Mouse (Mus musculus) midbrain, postnatal 0 days (tissue): Measurements from ENCODE around the gene Dnajc22. TPM values are rescaled to one million over a fixed set of nuclear protein-coding genes. Genes with fewer than 3 reads are reported as not detected.

Experiments
- ATAC-seq: fragments of 200-750 bp; cut with Nextera tagmentation; 2 replicates; pipeline ENCODE4 v1.8.0; 2017; ENCODE audit warnings: moderate number of reproducible peaks, mild to moderate bottlenecking, moderate TSS enrichment, moderate library complexity; ENCODE audit not compliant: low FRiP score
- DNase-seq: peaks from one replicate; pipeline ENCODE4 v3.0.0-alpha.2; 2015; ENCODE audit warnings: low spot score
- H3K27ac ChIP-seq: fragments of 300-500 bp; sonication (generic); 2 replicates; pipeline ENCODE4 v1.5.1; 2014; ENCODE audit warnings: low read depth, mild to moderate bottlenecking, low read length, mixed read lengths
- H3K27me3 ChIP-seq: fragments of 300-500 bp; sonication (generic); 2 replicates; pipeline ENCODE4 v1.6.1; 2014; ENCODE audit warnings: low read length, control low read depth, mixed read lengths; ENCODE audit not compliant: insufficient read depth
- H3K36me3 ChIP-seq: fragments of 300-500 bp; sonication (generic); 2 replicates; pipeline ENCODE4 v1.6.1; 2014; ENCODE audit warnings: low read length, control low read depth, mixed read lengths; ENCODE audit not compliant: insufficient read depth
- H3K4me1 ChIP-seq: fragments of 300-500 bp; sonication (generic); 2 replicates; pipeline ENCODE4 v1.6.1; 2014; ENCODE audit warnings: mild to moderate bottlenecking, control low read depth, antibody characterized with exemption, low read length, mixed read lengths; ENCODE audit not compliant: insufficient read depth
- H3K4me2 ChIP-seq: fragments of 300-500 bp; sonication (generic); 2 replicates; pipeline ENCODE4 v1.6.1; 2014; ENCODE audit warnings: low read depth, mild to moderate bottlenecking, low read length, mixed read lengths; ENCODE audit not compliant: poor library complexity, severe bottlenecking
- H3K4me3 ChIP-seq: fragments of 300-500 bp; sonication (generic); 2 replicates; pipeline ENCODE4 v1.5.1; 2014; ENCODE audit warnings: low read depth, mild to moderate bottlenecking, low read length, moderate library complexity
- H3K9ac ChIP-seq: fragments of 300-500 bp; sonication (generic); replicated peaks from 2 replicates; pipeline ENCODE4 v1.6.1; 2014; ENCODE audit warnings: mild to moderate bottlenecking, low read length, moderate library complexity, mixed read lengths; ENCODE audit not compliant: poor library complexity, severe bottlenecking
- H3K9me3 ChIP-seq: fragments of 300-500 bp; sonication (generic); 2 replicates; pipeline ENCODE4 v1.6.1; 2016; ENCODE audit warnings: low read length, control low read depth
- CTCF ChIP-seq: IDR thresholded peaks from 2 replicates; pipeline ENCODE4 v1.5.1; 2016; ENCODE audit warnings: antibody characterized with exemption, mild to moderate bottlenecking
- WGBS: fragments of 180-500 bp; shearing (Covaris S2); extraction: QIAGEN DNeasy Blood & Tissue Kit; methylation state at CpG from one replicate; pipeline ENCODE4 v1.1.7; 2014; 5-methylcytosine and 5-hydroxymethylcytosine counted together
- polyA plus RNA-seq: library from polyadenylated mRNA; unstranded; fragments of >200 nt; fragmentation: Nextera tagmentation; extraction: Ambion mirVana; gene quantifications from 2 replicates; pipeline ENCODE4 v1.2.1, GENCODE M21; 2015
- total RNA-seq: library from RNA; depleted of rRNA; stranded (reverse); fragments of >200 nt; gene quantifications from 2 replicates; pipeline ENCODE4 v1.2.3, GENCODE M21; 2014

The Dnajc22 gene
- total and polyA plus RNA-seq, 2 experiments from 2014 or later: 0.88 to 1.6 TPM

DNA sequence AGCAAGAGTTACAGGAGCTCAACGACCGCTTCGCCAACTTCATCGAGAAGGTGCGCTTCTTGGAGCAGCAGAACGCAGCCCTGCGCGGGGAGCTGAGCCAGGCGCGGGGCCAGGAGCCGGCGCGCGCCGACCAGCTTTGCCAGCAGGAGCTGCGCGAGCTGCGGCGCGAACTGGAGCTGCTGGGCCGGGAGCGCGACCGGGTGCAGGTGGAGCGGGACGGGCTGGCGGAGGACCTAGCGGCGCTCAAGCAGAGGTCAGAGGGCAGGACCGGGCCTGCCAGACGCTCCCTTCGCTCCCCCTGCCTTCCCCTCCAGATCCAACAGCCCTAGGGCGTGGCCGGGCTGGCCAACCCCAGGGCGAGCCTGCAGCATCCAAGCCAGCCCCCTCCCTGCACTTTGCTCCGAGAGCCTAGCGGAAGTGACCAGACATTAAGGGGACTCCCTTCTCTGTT lies 37.4 kb upstream of the Dnajc22 start:
- under 1% methylated on average over 37 of the region's 37 CpGs for WGBS
- ATAC-seq (no peak), DNase-seq (peak; percentile 19)
- Histone ChIP-seq H3K36me3 (no peaks in the 10 kb centered on the region), H3K27ac (no peak overlapping the region), H3K4me2 (peak overlapping the region; percentile 64), H3K4me3 (peak overlapping the region; percentile 36), H3K9ac (no peak overlapping the region), H3K4me1 (0 out of 2 replicates have a peak, but pooled peaks cover 4% of the 10 kb centered on the region), H3K27me3 (peaks cover 56% of the 10 kb centered on the region), H3K9me3 (no peaks in the 10 kb centered on the region)
- no peak for TF ChIP-seq CTCF

- H3K36me3 ChIP-seq: no peaks in the 10 kb centered on the region
- 7% methylated on average over 14 of the region's 14 CpGs for WGBS
- H3K9ac ChIP-seq: no peak overlapping the region
- peak; percentile 72 for TF ChIP-seq CTCF
- no peak overlapping the region for H3K4me2 ChIP-seq
- no peak for ATAC-seq
- no peak overlapping the region for H3K27ac ChIP-seq
- no peaks in the 10 kb centered on the region for H3K9me3 ChIP-seq
- peaks cover 56% of the 10 kb centered on the region for H3K27me3 ChIP-seq
- peak overlapping the region; percentile 14; the same call in 1 of the 2 replicates for H3K4me3 ChIP-seq
- DNase-seq: no peak
- 0 out of 2 replicates have a peak, but pooled peaks cover 4% of the 10 kb centered on the region for H3K4me1 ChIP-seq
Observed at GRCm38 (mm10) chr15:99056332-99056731, 36.6 kb upstream of the Dnajc22 start.

GRCm38 (mm10) chr15:99065557-99066165 lies 27.3 kb upstream of the Dnajc22 start:
- H3K9ac ChIP-seq: no peak overlapping the region
- ATAC-seq (no peak), DNase-seq (no peak)
- no peaks in the 10 kb centered on the region for H3K4me1 ChIP-seq
- H3K27ac ChIP-seq: no peak overlapping the region
- H3K9me3 ChIP-seq: no peaks in the 10 kb centered on the region
- H3K4me3 ChIP-seq: no peak overlapping the region
- TF ChIP-seq CTCF: no peak
- no peaks in the 10 kb centered on the region for H3K36me3 ChIP-seq
- no peaks in the 10 kb centered on the region for H3K27me3 ChIP-seq
- H3K4me2 ChIP-seq: no peak overlapping the region
- WGBS: 81% methylated on average over 12 of the region's 12 CpGs

- H3K36me3 ChIP-seq: no peaks in the 10 kb centered on the region
- H3K27ac ChIP-seq: no peak overlapping the region
- H3K4me2 ChIP-seq: no peak overlapping the region
- H3K4me1 ChIP-seq: no peaks in the 10 kb centered on the region
- no peak overlapping the region for H3K9ac ChIP-seq
- H3K4me3 ChIP-seq: no peak overlapping the region
- DNase-seq (no peak), ATAC-seq (no peak)
- WGBS: 81% methylated on average over 1 of the region's 1 CpGs
- H3K9me3 ChIP-seq: no peaks in the 10 kb centered on the region
- TF ChIP-seq CTCF: peak; percentile 29; the same call in 1 of the 2 replicates
- H3K27me3 ChIP-seq: no peaks in the 10 kb centered on the region
Observed at GRCm38 (mm10) chr15:99071988-99072387, 21.0 kb upstream of the Dnajc22 start.

DNA sequence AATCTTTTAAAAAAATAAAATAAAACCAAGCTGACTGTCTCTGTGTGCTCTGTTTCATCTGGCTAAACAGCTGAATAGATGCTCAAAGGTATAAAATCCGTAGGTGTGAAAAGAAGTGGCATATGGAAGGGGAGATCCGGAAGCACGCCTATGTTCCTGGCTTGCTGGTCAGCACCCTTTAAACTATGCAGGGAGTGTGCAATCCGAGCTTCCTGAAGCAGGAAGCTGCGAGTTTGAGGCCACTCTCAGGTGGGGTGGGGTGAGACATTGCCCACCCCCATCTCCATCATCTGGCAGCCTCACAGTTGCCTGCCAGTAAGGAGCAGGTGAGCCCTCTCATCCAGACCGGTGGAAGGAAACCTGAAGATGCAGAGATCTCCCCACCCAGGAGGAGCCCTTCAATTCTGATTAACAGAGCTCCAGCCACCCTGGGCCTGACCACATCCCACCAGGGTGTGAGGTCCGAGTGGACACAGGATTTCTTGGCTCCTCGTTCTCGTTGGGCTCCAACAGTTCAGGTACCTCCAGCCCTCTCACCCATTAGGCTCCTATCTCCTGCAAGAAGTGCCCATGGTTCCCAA lies 18.9 kb upstream of the Dnajc22 start, which contains the start of gene Troap:
Gene Troap, plus strand, starts transcription at position 557 of the 581 bp plus-strand sequence.
- H3K4me1 ChIP-seq: no peaks in the 10 kb centered on the region
- peak; percentile 17; the same call in 1 of the 2 replicates for TF ChIP-seq CTCF
- no peak for DNase-seq
- peak within 1 kb of the TSS; percentile 42 for H3K4me3 ChIP-seq
- 24% methylated on average over 9 of the region's 9 CpGs for WGBS
- H3K36me3 ChIP-seq: no peaks in the 10 kb centered on the region
- H3K27ac ChIP-seq: peak within 1 kb of the TSS; percentile 97
- H3K9ac ChIP-seq: peak within 1 kb of the TSS; percentile 77
- H3K27me3 ChIP-seq: no peaks in the 10 kb centered on the region
- peak; percentile 55; the same call in 1 of the 2 replicates for ATAC-seq
- H3K9me3 ChIP-seq: no peaks in the 10 kb centered on the region
- peak within 1 kb of the TSS; percentile 90 for H3K4me2 ChIP-seq
